Mouse (Mus musculus) mammary gland, adult 2 months (tissue): ENCODE results near the gene Fam166a. TPM values are rescaled to one million over a fixed set of nuclear protein-coding genes. Genes with fewer than 3 reads are reported as not detected.

Experiments used
- polyA plus RNA-seq: library from polyadenylated mRNA; depleted of rRNA; stranded (reverse); fragments of >200 nt; gene quantifications from 2 replicates; pipeline ENCODE4 v1.2.3, GENCODE M21; 2012; ENCODE audit warnings: low replicate concordance; rRNA removed

Fam166a gene
- polyA plus RNA-seq: 0.17 and 0.19 TPM in 2 replicates

GRCm38 (mm10) chr2:25218445-25218844, at the start of gene Fam166a:
Fam166a (plus strand) TSS chr2:25218745.

GRCm38 (mm10) chr2:25180478-25180903, 38.1 kb upstream of the Fam166a start, which contains the start of gene Nrarp:
Nrarp (plus strand) TSS chr2:25180758.

GRCm38 (mm10) chr2:25196172-25196954, 22.2 kb upstream of the Fam166a start, which contains the start of gene Tor4a:
Tor4a (minus strand) TSS chr2:25196886.

DNA sequence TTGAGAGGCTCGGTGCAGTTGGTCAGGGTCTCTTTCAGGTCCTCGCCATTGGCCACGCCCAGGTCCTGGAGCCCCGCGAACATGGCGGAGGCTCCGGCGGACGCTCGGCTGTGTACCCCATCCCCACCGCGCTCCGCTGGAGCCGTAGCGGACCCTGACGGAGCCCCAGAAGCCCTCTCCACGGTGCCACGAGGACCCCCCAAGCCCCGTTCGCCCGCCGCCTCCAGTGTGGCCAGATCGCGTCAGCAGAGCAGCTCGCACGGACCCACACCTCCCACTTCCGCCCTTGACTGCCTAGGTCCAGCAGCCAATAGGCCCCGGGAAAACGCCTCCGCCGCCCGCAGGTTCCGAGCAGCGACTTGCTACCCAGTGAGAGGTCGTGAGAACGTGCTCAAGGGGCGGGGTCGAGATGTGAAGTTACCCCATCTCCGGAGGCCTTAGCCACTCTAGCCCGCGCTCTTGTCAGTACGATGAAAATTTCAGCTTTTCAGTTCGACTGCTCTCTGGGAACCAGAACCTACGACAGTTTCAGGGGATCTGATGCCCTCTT, 7.3 kb upstream of the Fam166a start, which contains the start of gene Nelfb:
Nelfb (minus strand) TSS at position 369 of the 550 bp plus-strand sequence.

DNA sequence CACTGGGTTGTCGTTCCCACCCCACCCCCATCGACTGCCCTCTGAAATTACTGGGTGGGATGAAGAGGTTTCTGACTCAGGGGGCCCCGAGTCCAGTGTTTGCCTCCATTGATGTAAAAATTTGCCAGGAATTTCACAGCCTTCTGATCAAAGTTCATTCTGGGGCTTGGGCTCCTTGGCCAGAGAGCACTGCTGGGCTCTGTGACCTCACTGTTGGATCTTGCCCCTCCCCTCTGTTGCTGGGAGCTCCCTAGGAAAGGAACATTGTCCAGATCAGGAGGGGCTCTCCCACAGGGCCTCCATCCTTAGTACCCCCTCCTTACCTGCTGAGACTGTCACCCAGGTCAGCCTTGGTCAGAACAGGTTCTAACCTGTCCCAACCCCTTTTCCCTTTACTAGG, 4.1 kb upstream of the Fam166a start, which contains the start of gene Stpg3:
Stpg3 (minus strand) TSS at position 194 of the 400 bp plus-strand sequence.

GRCm38 (mm10) chr2:25224492-25224765, 5.9 kb downstream of the Fam166a start, which contains the start of gene Tubb4b:
Tubb4b (minus strand) TSS chr2:25224702.

GRCm38 (mm10) chr2:25234050-25234449, 15.5 kb downstream of the Fam166a start, which contains the start of gene Slc34a3:
Slc34a3 (minus strand) TSS chr2:25234364.

DNA sequence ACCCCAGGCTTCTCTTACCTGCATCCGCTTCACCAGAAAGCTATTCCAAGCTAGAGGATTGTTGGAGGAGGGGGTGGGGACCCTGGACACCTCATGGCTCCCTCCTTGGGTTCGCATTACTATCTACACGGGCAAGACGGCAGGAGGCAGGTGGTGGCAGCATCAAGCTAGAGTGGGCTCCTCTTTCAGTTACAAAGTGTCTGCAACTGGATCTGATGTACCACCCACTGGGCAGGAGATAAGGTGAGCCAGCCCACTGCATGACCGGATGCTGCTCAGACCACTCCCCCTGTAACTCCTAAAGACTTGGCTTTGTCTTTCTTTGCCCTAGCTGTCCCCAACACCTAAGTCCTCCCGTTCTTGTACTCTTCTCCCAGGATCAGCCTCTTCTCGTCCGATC, 18.1 kb downstream of the Fam166a start, which contains the start of gene Rnf224:
Rnf224 (minus strand) TSS at position 174 of the 400 bp plus-strand sequence.

DNA sequence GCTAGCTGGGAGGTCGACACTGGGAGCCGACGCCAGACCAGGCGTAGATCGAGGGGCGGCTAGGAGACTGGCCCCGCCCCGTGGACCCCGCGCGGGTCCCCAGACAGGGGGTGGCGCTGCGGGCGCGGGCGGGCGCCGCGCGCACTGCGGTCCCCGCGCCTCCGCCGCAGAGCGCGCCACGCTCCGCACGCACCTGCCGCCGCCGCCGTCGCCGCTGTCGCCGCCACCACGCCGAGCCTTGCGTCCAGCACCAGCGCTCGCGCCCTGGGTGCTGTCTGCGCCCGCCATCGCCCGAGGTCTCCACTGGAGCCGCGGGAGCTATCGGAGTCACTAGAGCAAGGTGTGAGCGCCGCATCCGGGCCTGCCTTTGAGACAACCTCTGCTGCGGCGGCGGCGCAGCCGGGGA, 23.6 kb downstream of the Fam166a start, which contains the start of the genes Rnf208 and Cysrt1:
Rnf208 (plus strand) TSS at position 155 of the 406 bp plus-strand sequence.
Cysrt1 (minus strand) TSS at position 352 of the 406 bp plus-strand sequence.

GRCm38 (mm10) chr2:25246183-25247072, 27.9 kb downstream of the Fam166a start, which contains the start of gene AL732309.1:
AL732309.1 (minus strand) TSS chr2:25246863.

DNA sequence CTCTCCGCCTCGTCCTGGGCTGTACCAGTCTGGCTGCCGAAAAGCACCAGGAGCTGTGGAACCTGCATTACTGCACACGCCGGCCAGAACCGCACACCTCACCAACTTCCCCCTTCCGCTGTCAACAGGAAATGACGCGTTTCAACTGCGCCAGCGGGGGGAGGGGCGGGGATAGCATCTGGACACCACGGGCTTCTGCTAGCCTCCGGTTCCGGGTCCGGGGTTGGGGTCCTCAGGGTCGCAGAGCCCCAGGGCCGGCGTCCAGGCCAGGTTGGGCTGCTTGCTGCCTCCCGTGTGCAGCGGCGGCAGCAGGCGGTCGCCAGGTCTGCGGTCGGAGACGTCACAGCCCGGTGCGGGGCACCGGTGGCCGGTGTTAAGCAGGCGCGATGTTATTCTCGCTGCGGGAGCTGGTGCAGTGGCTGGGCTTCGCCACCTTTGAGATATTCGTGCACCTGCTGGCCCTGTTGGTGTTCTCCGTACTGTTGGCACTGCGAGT, 36.8 kb downstream of the Fam166a start, which contains the start of gene Tmem203:
Tmem203 (plus strand) TSS at position 156 of the 496 bp plus-strand sequence.

GRCm38 (mm10) chr2:25262291-25262767, 43.8 kb downstream of the Fam166a start, which contains the start of gene Tprn:
Tprn (plus strand) TSS chr2:25262618.

Other genes starting within 250 kb of the Fam166a start
- 26.2 and 28.3 TPM in 2 replicates for gene Mrpl41, start 243.6 kb upstream of the Fam166a start, polyA plus RNA-seq
- 23.6 and 35.9 TPM in 2 replicates for gene Pnpla7, start 242.7 kb upstream of the Fam166a start, polyA plus RNA-seq
- gene Nsmf, start 164.4 kb upstream of the Fam166a start, polyA plus RNA-seq: 113 and 165 TPM in 2 replicates
- gene Entpd8, start 138.4 kb upstream of the Fam166a start, polyA plus RNA-seq: 0.11 and 0.26 TPM in 2 replicates
- gene Noxa1, start 123.6 kb upstream of the Fam166a start, polyA plus RNA-seq: 0.07 and 0.16 TPM in 2 replicates
- gene Nrarp, start 38.0 kb upstream of the Fam166a start, polyA plus RNA-seq: 15.2 and 32.0 TPM in 2 replicates
- 34.9 and 70.8 TPM in 2 replicates for gene Tor4a, start 21.9 kb upstream of the Fam166a start, polyA plus RNA-seq
- gene Nelfb, start 7.3 kb upstream of the Fam166a start, polyA plus RNA-seq: 51.7 and 97.1 TPM in 2 replicates
- 0.23 TPM in 1 of 2 replicates, not detected in the other for gene Stpg3, start 4.1 kb upstream of the Fam166a start, polyA plus RNA-seq
- 306 and 366 TPM in 2 replicates for gene Tubb4b, start 6.0 kb downstream of the Fam166a start, polyA plus RNA-seq
- gene Slc34a3, start 15.6 kb downstream of the Fam166a start, polyA plus RNA-seq: 0.04 and 0.06 TPM in 2 replicates
- gene Rnf224, start 18.0 kb downstream of the Fam166a start, polyA plus RNA-seq: 0.19 and 0.24 TPM in 2 replicates
- gene Rnf208, start 23.5 kb downstream of the Fam166a start, polyA plus RNA-seq: 22.4 and 35.6 TPM in 2 replicates
- gene Cysrt1, start 23.7 kb downstream of the Fam166a start, polyA plus RNA-seq: 20.7 and 26.5 TPM in 2 replicates
- gene AL732309.1, start 28.1 kb downstream of the Fam166a start, polyA plus RNA-seq: 28.2 and 30.4 TPM in 2 replicates
- 52.0 and 81.2 TPM in 2 replicates for gene Tmem203, start 36.7 kb downstream of the Fam166a start, polyA plus RNA-seq
- gene Tprn, start 43.9 kb downstream of the Fam166a start, polyA plus RNA-seq: 18.4 and 28.7 TPM in 2 replicates
- gene Ssna1, start 53.7 kb downstream of the Fam166a start, polyA plus RNA-seq: 54.2 and 69.4 TPM in 2 replicates
- gene Anapc2, start 53.7 kb downstream of the Fam166a start, polyA plus RNA-seq: 82.5 and 180 TPM in 2 replicates
- not detected in 2 replicates for gene Tmem210, start 69.4 kb downstream of the Fam166a start, polyA plus RNA-seq
- gene Lrrc26, start 71.2 kb downstream of the Fam166a start, polyA plus RNA-seq: 9.9 and 19.6 TPM in 2 replicates
- gene Grin1, start 100.4 kb downstream of the Fam166a start, polyA plus RNA-seq: 0.19 and 0.41 TPM in 2 replicates
- gene Man1b1, start 113.6 kb downstream of the Fam166a start, polyA plus RNA-seq: 11.8 and 12.5 TPM in 2 replicates
- 43.0 and 55.8 TPM in 2 replicates for gene Dpp7, start 137.6 kb downstream of the Fam166a start, polyA plus RNA-seq
- gene Uap1l1, start 146.9 kb downstream of the Fam166a start, polyA plus RNA-seq: 43.6 and 71.9 TPM in 2 replicates
- gene Sapcd2, start 153.6 kb downstream of the Fam166a start, polyA plus RNA-seq: 0.86 and 3.4 TPM in 2 replicates
- gene Entpd2, start 177.1 kb downstream of the Fam166a start, polyA plus RNA-seq: 48.9 and 63.5 TPM in 2 replicates
- 151 and 254 TPM in 2 replicates for gene Npdc1, start 180.6 kb downstream of the Fam166a start, polyA plus RNA-seq
- 7.8 and 13.8 TPM in 2 replicates for gene Fut7, start 204.5 kb downstream of the Fam166a start, polyA plus RNA-seq
- 52.8 and 92.1 TPM in 2 replicates for gene Abca2, start 210.0 kb downstream of the Fam166a start, polyA plus RNA-seq
- gene Clic3, start 238.1 kb downstream of the Fam166a start, polyA plus RNA-seq: 8.4 and 21.2 TPM in 2 replicates
- gene Paxx, start 242.3 kb downstream of the Fam166a start, polyA plus RNA-seq: 92.7 and 147 TPM in 2 replicates